Mouse (Mus musculus) heart, postnatal 0 days (tissue): ENCODE measurements around the gene C130074G19Rik. TPM values are rescaled to one million over a fixed set of nuclear protein-coding genes. Genes with fewer than 3 reads are reported as not detected.

Experiments
- ATAC-seq: fragments of 200-750 bp; cut with Nextera tagmentation; 2 replicates; pipeline ENCODE4 v1.8.0; 2017; ENCODE audit warnings: low read depth, moderate number of reproducible peaks, moderate library complexity; ENCODE audit not compliant: insufficient read depth
- DNase-seq: peaks from one replicate; pipeline ENCODE4 v3.0.0-alpha.2; 2016; ENCODE audit warnings: low spot score
- H3K27ac ChIP-seq: fragments of 300-500 bp; sonication (generic); 2 replicates; pipeline ENCODE4 v1.5.1; 2014; ENCODE audit warnings: low read depth, mild to moderate bottlenecking
- H3K27me3 ChIP-seq: fragments of 300-500 bp; sonication (generic); 2 replicates; pipeline ENCODE4 v1.6.1; 2014; ENCODE audit warnings: low read length, mixed read lengths; ENCODE audit not compliant: control insufficient read depth, insufficient read depth
- H3K36me3 ChIP-seq: fragments of 300-500 bp; sonication (generic); replicated peaks from 2 replicates; pipeline ENCODE4 v1.6.1; 2014; ENCODE audit warnings: low read length, mixed read lengths; ENCODE audit not compliant: control insufficient read depth, insufficient read depth
- H3K4me1 ChIP-seq: fragments of 300-500 bp; sonication (generic); 2 replicates; pipeline ENCODE4 v1.6.1; 2014; ENCODE audit warnings: antibody characterized with exemption; ENCODE audit not compliant: control insufficient read depth, insufficient read depth
- H3K4me2 ChIP-seq: fragments of 300-500 bp; sonication (generic); 2 replicates; pipeline ENCODE4 v1.6.1; 2014; ENCODE audit warnings: low read depth, mild to moderate bottlenecking, low read length, moderate library complexity
- H3K4me3 ChIP-seq: fragments of 300-500 bp; sonication (generic); 2 replicates; pipeline ENCODE4 v1.5.1; 2014; ENCODE audit warnings: low read depth, low read length
- H3K9ac ChIP-seq: fragments of 300-500 bp; sonication (generic); replicated peaks from 2 replicates; pipeline ENCODE4 v1.6.1; 2014; ENCODE audit warnings: low read depth, low read length, mixed read lengths
- H3K9me3 ChIP-seq: fragments of 300-500 bp; sonication (generic); replicated peaks from 2 replicates; pipeline ENCODE4 v1.6.1; 2016; ENCODE audit warnings: low read length; ENCODE audit not compliant: control insufficient read depth
- CTCF ChIP-seq: IDR thresholded peaks from 2 replicates; pipeline ENCODE4 v1.5.1; 2016; ENCODE audit warnings: antibody characterized with exemption, control low read depth, low read depth
- EP300 ChIP-seq: IDR thresholded peaks from 2 replicates; pipeline ENCODE4 v1.6.1; 2016; ENCODE audit warnings: antibody characterized with exemption, low read depth
- WGBS: fragments of 180-500 bp; shearing (Covaris S2); extraction: QIAGEN DNeasy Blood & Tissue Kit; methylation state at CpG from one replicate; pipeline ENCODE4 v1.1.7; 2014; 5-methylcytosine and 5-hydroxymethylcytosine counted together
- polyA plus RNA-seq: library from polyadenylated mRNA; unstranded; fragments of >200 nt; fragmentation: Nextera tagmentation; extraction: Ambion mirVana; gene quantifications from 2 replicates; pipeline ENCODE4 v1.2.1, GENCODE M21; 2015
- total RNA-seq: library from RNA; depleted of rRNA; stranded (reverse); fragments of >200 nt; gene quantifications from 2 replicates; pipeline ENCODE4 v1.2.3, GENCODE M21; 2014; ENCODE audit warnings: low replicate concordance

C130074G19Rik gene
- total and polyA plus RNA-seq, 2 experiments from 2014 or later, result 1.8 to 10.3 TPM

DNA sequence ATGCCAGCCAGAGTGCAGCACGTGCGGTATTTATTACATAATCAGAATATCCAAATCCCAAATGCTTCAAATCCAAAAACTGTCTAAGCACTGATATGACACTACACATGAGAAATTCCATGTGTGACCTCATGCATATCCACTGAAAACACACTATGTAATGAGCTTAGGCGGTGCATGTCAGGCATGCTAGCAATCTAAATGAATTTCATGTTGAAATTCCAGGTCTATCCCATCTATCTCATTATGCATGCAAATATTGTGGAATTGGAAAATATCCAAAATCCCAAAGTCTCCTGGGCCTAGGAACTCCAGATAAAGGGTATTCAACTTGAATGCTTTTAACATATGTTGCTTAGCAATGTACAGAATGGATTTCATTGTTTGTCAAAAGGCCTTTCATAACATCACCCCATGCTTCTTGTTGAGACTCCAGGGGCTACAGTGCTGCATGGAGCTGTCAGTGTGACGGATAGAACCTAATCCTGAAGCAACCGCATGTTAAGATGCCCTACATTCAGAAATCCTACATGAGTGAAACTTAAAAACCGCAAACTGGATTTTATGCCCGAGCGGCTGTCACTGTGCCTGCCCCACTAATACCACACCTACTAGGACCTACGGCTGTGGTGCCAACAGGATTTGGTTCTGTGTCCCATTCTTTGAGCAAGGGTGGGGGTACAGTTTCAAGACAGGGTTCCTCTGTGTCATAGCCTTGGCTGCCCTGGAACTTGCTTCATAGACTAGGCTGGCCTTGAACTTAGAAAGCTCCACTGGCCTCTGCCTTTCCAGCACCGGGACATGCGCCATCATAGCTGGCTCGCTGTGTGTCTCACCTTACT, 23.1 kb upstream of the C130074G19Rik start:
- no peak overlapping the region for H3K27ac ChIP-seq
- peaks cover 5% of the 10 kb centered on the region; the same call in 1 of the 2 replicates for H3K36me3 ChIP-seq
- H3K27me3 ChIP-seq, result no peaks in the 10 kb centered on the region
- H3K9ac ChIP-seq, result no peak overlapping the region
- no peak for ATAC-seq
- TF ChIP-seq EP300 (no peak), CTCF (no peak)
- no peak overlapping the region for H3K4me3 ChIP-seq
- WGBS, result 88% methylated on average over 12 of the region's 12 CpGs
- no peak overlapping the region for H3K4me2 ChIP-seq
- H3K4me1 ChIP-seq, result no peaks in the 10 kb centered on the region
- H3K9me3 ChIP-seq, result no peaks in the 10 kb centered on the region
- DNase-seq, result no peak

GRCm38 (mm10) chr1:184905371-184905770, 22.4 kb upstream of the C130074G19Rik start:
- Histone ChIP-seq H3K36me3 (peaks cover 9% of the 10 kb centered on the region; the same call in 1 of the 2 replicates), H3K27ac (no peak overlapping the region), H3K4me2 (no peak overlapping the region), H3K27me3 (no peaks in the 10 kb centered on the region), H3K9me3 (no peaks in the 10 kb centered on the region), H3K4me1 (no peaks in the 10 kb centered on the region), H3K9ac (no peak overlapping the region), H3K4me3 (no peak overlapping the region)
- WGBS, result 83% methylated on average over 19 of the region's 19 CpGs
- DNase-seq (no peak), ATAC-seq (no peak)
- no peak for TF ChIP-seq CTCF
- TF ChIP-seq EP300, result no peak

- H3K9ac ChIP-seq, result no peak overlapping the region
- 79% methylated on average over 7 of the region's 7 CpGs for WGBS
- DNase-seq (no peak), ATAC-seq (no peak)
- no peaks in the 10 kb centered on the region for H3K27me3 ChIP-seq
- no peak for TF ChIP-seq CTCF
- TF ChIP-seq EP300, result no peak
- no peak overlapping the region for H3K4me2 ChIP-seq
- H3K4me1 ChIP-seq, result no peaks in the 10 kb centered on the region
- peaks cover 11% of the 10 kb centered on the region; the same call in 1 of the 2 replicates for H3K36me3 ChIP-seq
- no peaks in the 10 kb centered on the region for H3K9me3 ChIP-seq
- H3K4me3 ChIP-seq, result no peak overlapping the region
- no peak overlapping the region for H3K27ac ChIP-seq
These were observed 20.7 kb upstream of the C130074G19Rik start for GRCm38 (mm10) chr1:184903697-184904096.

- H3K27ac ChIP-seq, result no peak overlapping the region
- peaks cover 11% of the 10 kb centered on the region; the same call in 1 of the 2 replicates for H3K36me3 ChIP-seq
- no peaks in the 10 kb centered on the region for H3K9me3 ChIP-seq
- 76% methylated on average over 7 of the region's 7 CpGs for WGBS
- no peak for ATAC-seq
- no peak for TF ChIP-seq CTCF
- no peak for TF ChIP-seq EP300
- no peaks in the 10 kb centered on the region for H3K4me1 ChIP-seq
- no peaks in the 10 kb centered on the region for H3K27me3 ChIP-seq
- H3K9ac ChIP-seq, result no peak overlapping the region
- no peak overlapping the region for H3K4me3 ChIP-seq
- no peak for DNase-seq
- H3K4me2 ChIP-seq, result no peak overlapping the region
These were observed 19.9 kb upstream of the C130074G19Rik start for GRCm38 (mm10) chr1:184902886-184903285.

DNA sequence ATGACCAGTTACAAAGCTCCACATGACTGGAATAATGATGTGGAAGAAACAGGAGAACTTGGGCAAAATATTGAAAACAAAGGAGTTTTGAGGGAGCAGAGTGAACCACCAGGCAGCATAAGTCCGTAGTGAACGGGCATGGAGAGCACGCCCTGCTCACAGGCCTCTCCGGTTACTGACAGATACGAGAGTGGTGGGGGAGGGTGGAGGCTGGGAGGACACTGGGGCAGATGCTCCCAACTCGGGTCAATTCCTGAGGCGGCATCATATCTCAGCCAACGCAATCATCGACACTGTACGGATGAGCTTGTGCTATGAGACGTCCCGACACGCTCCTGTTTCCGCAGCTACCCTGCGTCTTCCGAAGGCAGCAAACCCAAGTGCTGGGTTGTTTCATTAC, 14.3 kb upstream of the C130074G19Rik start:
- Histone ChIP-seq H3K4me2 (no peak overlapping the region), H3K9ac (no peak overlapping the region), H3K9me3 (no peaks in the 10 kb centered on the region), H3K36me3 (peaks cover 7% of the 10 kb centered on the region; the same call in 1 of the 2 replicates), H3K27me3 (no peaks in the 10 kb centered on the region), H3K4me3 (no peak overlapping the region), H3K27ac (no peak overlapping the region), H3K4me1 (no peaks in the 10 kb centered on the region)
- WGBS, result 65% methylated on average over 16 of the region's 16 CpGs
- no peak for DNase-seq
- no peak for ATAC-seq
- no peak for TF ChIP-seq CTCF
- TF ChIP-seq EP300, result no peak
